Mouse (Mus musculus) hindbrain, embryonic 10.5 days (tissue): ENCODE measurements around the gene Por. TPM values are rescaled to one million over a fixed set of nuclear protein-coding genes. Genes with fewer than 3 reads are reported as not detected.

Experiments
- DNase-seq: peaks from one replicate; pipeline ENCODE4 v3.0.0-alpha.2; 2017; ENCODE audit warnings: low spot score
- H3K27ac ChIP-seq: fragments of 300-500 bp; sonication (generic); 2 replicates; pipeline ENCODE4 v1.5.1; 2016; ENCODE audit warnings: mild to moderate bottlenecking, moderate library complexity
- H3K27me3 ChIP-seq: fragments of 300-500 bp; sonication (generic); 2 replicates; pipeline ENCODE4 v1.6.1; 2016; ENCODE audit warnings: mild to moderate bottlenecking; ENCODE audit not compliant: poor library complexity, insufficient read depth, severe bottlenecking
- H3K36me3 ChIP-seq: fragments of 300-500 bp; sonication (generic); 2 replicates; pipeline ENCODE4 v1.6.1; 2016; ENCODE audit warnings: mild to moderate bottlenecking, moderate library complexity
- H3K4me1 ChIP-seq: fragments of 300-500 bp; sonication (generic); replicated peaks from 2 replicates; pipeline ENCODE4 v1.6.1; 2016; ENCODE audit warnings: mild to moderate bottlenecking
- H3K4me3 ChIP-seq: fragments of 300-500 bp; sonication (generic); 2 replicates; pipeline ENCODE4 v1.5.1; 2016; ENCODE audit warnings: mild to moderate bottlenecking, moderate library complexity
- H3K9me3 ChIP-seq: fragments of 300-500 bp; sonication (generic); 2 replicates; pipeline ENCODE4 v1.6.1; 2016; ENCODE audit warnings: mild to moderate bottlenecking, moderate library complexity
- WGBS: fragments of 180-500 bp; shearing (Covaris S2); methylation state at CpG from one replicate; pipeline ENCODE4 v1.1.7; 2016; 5-methylcytosine and 5-hydroxymethylcytosine counted together
- polyA plus RNA-seq: library from polyadenylated mRNA; unstranded; fragments of >200 nt; fragmentation: Nextera tagmentation; extraction: Ambion mirVana; gene quantifications from 2 replicates; pipeline ENCODE4 v1.2.1, GENCODE M21; 2016

The Por gene
- polyA plus RNA-seq, 1 experiment from 2014 or later, result 106 TPM

DNA sequence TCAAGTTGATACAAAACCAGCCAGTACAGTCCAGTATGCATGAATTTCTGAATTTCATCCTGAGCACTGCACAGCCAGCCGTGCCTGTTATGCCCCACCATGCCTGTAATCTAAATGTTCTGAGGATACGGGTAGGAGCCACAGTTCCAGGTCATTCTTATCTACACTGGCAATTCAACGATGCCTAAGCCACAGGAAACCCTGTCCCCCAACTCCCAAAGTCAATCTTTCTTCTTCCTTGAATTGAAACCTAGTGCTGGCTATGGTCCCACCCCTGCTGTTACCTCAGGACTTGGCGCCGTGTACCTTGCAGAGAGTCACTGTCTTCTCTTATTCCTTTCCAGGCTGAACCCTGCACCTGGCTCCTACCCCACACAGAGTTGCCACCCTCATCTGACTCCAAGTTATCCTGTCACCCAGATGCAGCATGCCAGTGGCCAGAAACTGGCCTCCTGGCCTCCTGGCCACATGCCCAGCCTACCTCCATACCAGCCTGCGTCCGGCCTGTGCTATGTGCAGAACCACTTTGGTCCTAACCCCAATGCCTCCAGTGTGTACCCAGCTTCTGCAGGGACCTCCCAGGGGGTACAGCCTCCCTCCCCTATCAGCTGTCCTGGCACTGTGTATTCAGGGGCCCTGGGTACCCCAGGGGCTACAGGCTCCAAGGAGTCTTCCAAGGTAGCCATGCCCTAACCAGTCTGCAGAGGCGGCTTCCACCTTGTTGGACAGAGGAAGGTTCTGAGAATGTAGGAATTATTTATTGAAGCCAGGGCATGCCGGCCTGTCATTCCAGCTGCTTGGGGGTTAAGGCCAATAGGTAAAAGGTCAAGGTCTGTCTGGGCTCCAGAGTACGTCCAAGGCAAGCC is 26.9 kb upstream of the Por start:
- Histone ChIP-seq H3K9me3 (no peaks in the 10 kb centered on the region), H3K4me3 (no peak overlapping the region), H3K4me1 (peaks cover 4% of the 10 kb centered on the region; the same call in 1 of the 2 replicates), H3K27ac (peak overlapping the region; percentile 18; the same call in 1 of the 2 replicates), H3K36me3 (peaks cover 55% of the 10 kb centered on the region), H3K27me3 (no peaks in the 10 kb centered on the region)
- DNase-seq, result no peak
- WGBS, result 85% methylated on average over 10 of the region's 10 CpGs

DNA sequence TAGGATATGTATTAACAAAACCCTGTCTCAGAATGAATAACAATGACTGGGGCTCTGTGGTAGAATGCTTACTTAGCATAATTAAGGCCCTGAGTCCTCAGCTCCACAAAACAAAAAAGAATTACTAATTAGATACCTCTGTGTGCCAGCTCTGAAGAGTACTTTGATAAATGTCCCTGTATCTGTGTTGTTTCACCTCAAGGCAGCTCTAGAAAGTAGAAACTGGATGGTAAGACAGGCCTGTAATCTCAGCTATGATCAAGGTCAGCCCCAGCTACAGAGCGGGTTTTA is 26.3 kb upstream of the Por start:
- WGBS, result 93% methylated on average over 1 of the region's 1 CpGs
- Histone ChIP-seq H3K9me3 (no peaks in the 10 kb centered on the region), H3K36me3 (peaks cover 49% of the 10 kb centered on the region), H3K27me3 (no peaks in the 10 kb centered on the region), H3K4me1 (peaks cover 4% of the 10 kb centered on the region; the same call in 1 of the 2 replicates), H3K27ac (no peak overlapping the region), H3K4me3 (no peak overlapping the region)
- DNase-seq, result no peak

DNA sequence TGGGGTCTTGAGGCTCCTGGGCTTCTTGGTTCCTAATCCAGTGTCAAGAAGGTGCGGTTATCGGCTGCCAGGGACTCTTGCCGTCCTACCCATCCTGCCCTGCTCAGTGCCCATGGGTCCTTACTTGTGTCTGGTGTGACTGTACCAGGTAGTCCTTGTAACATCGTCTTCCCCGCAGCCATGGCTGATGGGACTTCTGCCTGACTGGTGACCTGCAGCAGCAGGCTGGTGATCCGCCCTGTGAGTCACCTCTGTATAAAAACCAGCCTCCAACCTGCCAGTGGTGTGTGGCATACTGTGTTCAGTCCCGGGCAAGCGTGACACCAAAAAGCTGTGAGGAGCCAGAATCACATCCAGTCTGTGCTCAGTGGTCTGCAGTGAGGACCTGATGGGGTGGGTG is 26.0 kb upstream of the Por start:
- DNase-seq, result no peak
- WGBS, result 93% methylated on average over 8 of the region's 8 CpGs
- H3K36me3 ChIP-seq, result peaks cover 45% of the 10 kb centered on the region

DNA sequence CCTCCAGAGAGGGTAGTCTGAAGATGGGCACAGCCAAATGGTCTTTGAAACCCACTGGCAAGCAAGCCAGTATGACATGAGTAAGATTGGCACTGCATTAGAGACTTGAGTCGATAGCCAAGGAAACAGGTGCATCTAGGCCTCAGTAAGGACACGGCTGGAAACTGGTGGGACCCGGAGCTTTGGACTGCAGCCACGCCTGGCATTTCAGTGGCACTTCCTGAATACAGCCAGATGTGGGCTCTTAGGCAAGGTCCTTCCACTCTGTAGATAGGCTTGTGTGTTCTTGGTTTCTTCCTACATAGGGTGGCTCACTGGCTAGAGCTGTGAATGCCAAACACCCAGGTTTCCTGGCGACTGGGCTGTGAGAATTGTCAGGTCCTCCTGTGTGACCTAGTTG is 24.5 kb upstream of the Por start:
- Histone ChIP-seq H3K9me3 (no peaks in the 10 kb centered on the region), H3K4me1 (peaks cover 4% of the 10 kb centered on the region; the same call in 1 of the 2 replicates), H3K27me3 (no peaks in the 10 kb centered on the region), H3K27ac (peak overlapping the region; percentile 29; the same call in 1 of the 2 replicates), H3K36me3 (peaks cover 31% of the 10 kb centered on the region), H3K4me3 (no peak overlapping the region)
- 87% methylated on average over 5 of the region's 5 CpGs for WGBS
- no peak for DNase-seq

More for the DNA sequence above, 26.0 kb upstream of the Por start:
- Histone ChIP-seq H3K4me1 (peaks cover 4% of the 10 kb centered on the region; the same call in 1 of the 2 replicates), H3K4me3 (no peak overlapping the region), H3K27ac (no peak overlapping the region), H3K9me3 (no peaks in the 10 kb centered on the region), H3K27me3 (no peaks in the 10 kb centered on the region)

DNA sequence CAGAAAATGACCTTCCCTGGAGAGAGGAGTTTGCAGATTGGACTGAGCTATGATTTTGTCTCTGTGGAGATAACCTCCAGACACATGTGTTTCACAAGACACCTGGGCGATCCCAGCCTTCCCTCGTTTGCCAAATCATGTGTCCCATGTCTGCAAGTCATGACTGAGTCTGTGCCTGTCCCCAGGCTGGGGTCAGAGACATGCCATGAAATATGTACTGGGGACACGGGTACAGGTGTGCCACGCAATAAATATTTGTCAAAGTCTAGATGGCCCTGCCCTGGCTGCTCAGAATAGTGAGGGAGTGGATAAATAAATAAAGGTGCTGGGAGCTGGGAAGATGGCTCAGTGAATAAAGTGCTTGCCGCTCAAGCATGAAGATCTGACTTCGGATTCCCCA is 23.8 kb upstream of the Por start:
- H3K27ac ChIP-seq, result 0 out of 2 replicates have a peak overlapping the region, but pooled peaks have one; percentile 29

DNA sequence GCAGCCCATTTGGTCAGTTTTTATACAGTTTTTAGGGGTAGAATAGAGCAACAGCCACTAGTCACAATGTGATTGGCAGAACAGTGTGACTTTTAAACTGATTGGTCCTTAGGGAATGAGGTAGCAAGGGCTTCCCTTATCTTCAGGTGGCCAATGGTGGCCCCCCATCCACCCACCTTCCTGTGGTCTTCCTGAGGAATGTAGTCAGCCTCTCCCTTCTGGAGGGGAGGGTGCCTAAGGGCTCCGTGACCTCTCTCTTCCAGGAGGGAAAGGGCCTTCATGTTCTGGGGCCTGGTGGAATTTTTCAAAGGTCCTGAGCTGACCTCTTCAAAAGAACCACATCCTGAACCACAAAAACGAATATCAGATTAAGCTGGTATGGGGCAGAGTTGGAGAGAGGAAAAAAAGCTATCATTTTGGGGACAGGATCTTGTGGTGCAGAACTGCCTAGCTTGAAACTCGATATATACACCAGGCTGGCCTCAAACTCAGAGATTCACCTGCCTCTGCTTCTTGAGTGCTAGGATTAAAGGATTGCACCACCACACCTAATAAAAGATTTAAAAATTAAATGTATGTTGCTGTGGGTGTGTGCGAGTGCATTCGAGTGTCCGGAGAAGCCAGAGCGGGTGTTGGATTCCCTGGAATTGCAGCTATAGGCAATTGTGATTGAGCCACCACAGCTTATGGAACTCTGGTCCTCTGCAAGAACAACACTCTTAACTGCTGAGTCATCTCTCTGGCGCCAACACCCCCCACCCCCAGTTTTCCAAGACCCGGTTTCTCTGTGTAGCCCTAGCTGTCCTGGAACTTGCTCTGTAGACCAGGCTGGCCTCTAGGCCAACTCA is 21.1 kb upstream of the Por start:
- 79% methylated on average over 9 of the region's 9 CpGs for WGBS

More for the DNA sequence above, 23.8 kb upstream of the Por start:
- Histone ChIP-seq H3K9me3 (no peaks in the 10 kb centered on the region), H3K4me1 (peaks cover 4% of the 10 kb centered on the region; the same call in 1 of the 2 replicates), H3K27me3 (no peaks in the 10 kb centered on the region), H3K36me3 (peaks cover 24% of the 10 kb centered on the region), H3K4me3 (no peak overlapping the region)
- no peak for DNase-seq
- WGBS, result 88% methylated on average over 6 of the region's 6 CpGs

DNA sequence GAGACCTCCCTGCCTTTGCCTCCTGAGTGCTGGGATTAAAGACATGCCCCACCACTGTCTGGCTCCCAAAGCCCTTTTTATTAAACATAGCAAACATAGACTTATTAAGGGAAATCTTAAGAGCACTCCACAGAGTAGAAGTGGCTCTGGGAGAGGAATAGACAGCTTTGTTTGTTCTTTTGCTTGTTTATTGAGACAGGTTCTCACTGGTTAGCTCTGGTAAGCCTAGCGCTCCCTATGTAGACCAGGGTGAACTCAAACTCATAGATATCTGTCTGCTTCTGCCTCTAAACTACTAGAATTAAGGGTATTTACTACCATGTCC is 20.6 kb upstream of the Por start:
- no peak overlapping the region for H3K27ac ChIP-seq
- H3K4me3 ChIP-seq, result no peak overlapping the region
- 0 out of 2 replicates have a peak, but pooled peaks cover 6% of the 10 kb centered on the region for H3K4me1 ChIP-seq
- H3K36me3 ChIP-seq, result no peaks in the 10 kb centered on the region
- no peak for DNase-seq
- H3K27me3 ChIP-seq, result no peaks in the 10 kb centered on the region
- WGBS, result 98% methylated on average over 1 of the region's 1 CpGs
- no peaks in the 10 kb centered on the region for H3K9me3 ChIP-seq

More for the DNA sequence above, 21.1 kb upstream of the Por start:
- DNase-seq, result no peak
- Histone ChIP-seq H3K27ac (no peak overlapping the region), H3K4me3 (no peak overlapping the region), H3K4me1 (0 out of 2 replicates have a peak, but pooled peaks cover 6% of the 10 kb centered on the region), H3K36me3 (peaks cover 4% of the 10 kb centered on the region), H3K27me3 (no peaks in the 10 kb centered on the region), H3K9me3 (no peaks in the 10 kb centered on the region)

DNA sequence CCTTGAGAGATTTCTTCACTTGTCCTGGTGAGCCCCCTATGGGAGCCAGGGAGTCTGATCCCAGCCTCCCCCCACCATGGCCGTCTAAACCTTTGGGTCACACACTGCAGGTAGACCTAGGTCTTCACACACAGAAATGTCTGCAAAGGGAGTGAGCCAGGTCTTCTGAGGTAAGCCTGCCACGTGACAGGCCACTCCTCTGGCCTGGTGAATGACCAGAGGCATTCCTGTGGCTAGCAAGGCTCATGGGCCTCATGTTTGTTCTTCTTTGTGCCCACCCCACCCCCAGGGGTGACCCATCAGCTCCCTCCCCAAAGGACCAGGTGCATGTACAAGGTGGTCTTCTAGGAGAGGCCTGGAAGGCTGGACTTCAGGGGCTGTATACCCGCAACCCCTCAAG is 18.3 kb upstream of the Por start:
- no peaks in the 10 kb centered on the region for H3K36me3 ChIP-seq
- no peak for DNase-seq
- no peak overlapping the region for H3K27ac ChIP-seq
- no peaks in the 10 kb centered on the region for H3K27me3 ChIP-seq
- H3K4me1 ChIP-seq, result peaks cover 11% of the 10 kb centered on the region; the same call in 1 of the 2 replicates
- H3K4me3 ChIP-seq, result no peak overlapping the region
- H3K9me3 ChIP-seq, result no peaks in the 10 kb centered on the region
- WGBS, result 86% methylated on average over 3 of the region's 3 CpGs

DNA sequence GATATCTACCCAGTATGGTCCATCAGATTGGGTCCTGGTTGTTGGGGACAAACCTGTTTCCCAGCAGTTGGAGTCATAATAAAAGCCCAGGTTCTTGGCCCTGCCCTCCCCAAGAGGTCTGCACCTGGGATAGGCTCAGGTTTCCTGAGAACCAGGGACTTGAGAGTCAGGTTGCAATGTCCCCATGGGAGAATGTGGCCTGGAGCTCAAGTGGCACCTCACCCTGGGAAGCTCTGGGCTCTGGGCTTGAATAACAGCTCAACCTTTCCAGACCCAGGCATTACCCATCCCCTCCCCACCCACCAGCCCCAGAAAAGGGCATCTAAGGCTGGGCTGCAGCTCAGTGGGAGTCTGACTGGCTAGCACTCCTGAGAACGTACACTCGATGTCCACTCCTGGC is 16.6 kb upstream of the Por start:
- Histone ChIP-seq H3K27me3 (no peaks in the 10 kb centered on the region), H3K4me3 (no peak overlapping the region), H3K27ac (no peak overlapping the region), H3K36me3 (no peaks in the 10 kb centered on the region), H3K4me1 (peaks cover 16% of the 10 kb centered on the region; the same call in 1 of the 2 replicates), H3K9me3 (no peaks in the 10 kb centered on the region)
- 58% methylated on average over 2 of the region's 2 CpGs for WGBS
- no peak for DNase-seq

DNA sequence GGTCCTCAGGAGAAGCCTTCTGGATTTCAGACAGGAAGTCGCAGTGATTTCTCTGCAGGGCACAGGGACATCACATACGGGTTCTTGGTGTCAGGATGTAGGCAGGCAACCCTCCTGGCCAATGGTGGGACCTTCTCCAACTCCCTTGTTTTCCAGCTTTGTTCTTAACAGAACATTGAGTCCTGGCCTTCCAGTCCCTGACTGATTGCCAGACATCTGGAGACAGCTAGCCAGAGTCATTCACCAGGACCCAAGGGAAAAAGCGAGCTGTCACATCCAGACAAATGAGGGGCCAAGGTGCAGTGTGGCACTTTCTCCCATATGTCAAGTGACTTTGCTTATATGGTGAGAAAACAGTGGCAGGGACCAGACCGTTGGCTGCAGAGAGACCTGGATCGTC is 13.8 kb upstream of the Por start:
- 86% methylated on average over 5 of the region's 5 CpGs for WGBS
- Histone ChIP-seq H3K9me3 (no peaks in the 10 kb centered on the region), H3K4me3 (no peak overlapping the region), H3K36me3 (no peaks in the 10 kb centered on the region), H3K27me3 (no peaks in the 10 kb centered on the region), H3K27ac (no peak overlapping the region), H3K4me1 (peaks cover 16% of the 10 kb centered on the region; the same call in 1 of the 2 replicates)
- DNase-seq, result no peak

DNA sequence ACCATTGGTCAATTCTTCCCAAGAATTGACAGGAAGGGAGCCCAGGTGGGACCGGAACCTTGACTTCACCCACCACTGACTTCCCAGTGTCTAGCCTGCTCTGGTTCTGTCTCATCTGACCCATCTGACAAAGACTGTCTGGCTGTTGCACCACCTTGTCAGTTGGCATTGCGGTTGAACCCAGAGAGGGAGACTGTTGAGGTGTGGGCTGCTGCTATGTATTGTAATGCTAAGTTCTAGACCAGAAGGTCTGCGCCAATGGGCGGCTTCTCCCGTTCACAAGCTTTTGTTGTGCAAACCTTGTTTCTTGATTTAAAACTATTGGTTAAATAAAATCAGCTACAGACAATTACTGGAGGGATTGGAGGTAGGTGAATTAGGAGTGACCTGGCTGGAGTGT is 12.7 kb upstream of the Por start:
- no peak for DNase-seq
- Histone ChIP-seq H3K9me3 (no peaks in the 10 kb centered on the region), H3K27ac (no peak overlapping the region), H3K36me3 (no peaks in the 10 kb centered on the region), H3K27me3 (no peaks in the 10 kb centered on the region), H3K4me3 (no peak overlapping the region), H3K4me1 (peaks cover 16% of the 10 kb centered on the region; the same call in 1 of the 2 replicates)
- WGBS, result 78% methylated on average over 5 of the region's 5 CpGs

DNA sequence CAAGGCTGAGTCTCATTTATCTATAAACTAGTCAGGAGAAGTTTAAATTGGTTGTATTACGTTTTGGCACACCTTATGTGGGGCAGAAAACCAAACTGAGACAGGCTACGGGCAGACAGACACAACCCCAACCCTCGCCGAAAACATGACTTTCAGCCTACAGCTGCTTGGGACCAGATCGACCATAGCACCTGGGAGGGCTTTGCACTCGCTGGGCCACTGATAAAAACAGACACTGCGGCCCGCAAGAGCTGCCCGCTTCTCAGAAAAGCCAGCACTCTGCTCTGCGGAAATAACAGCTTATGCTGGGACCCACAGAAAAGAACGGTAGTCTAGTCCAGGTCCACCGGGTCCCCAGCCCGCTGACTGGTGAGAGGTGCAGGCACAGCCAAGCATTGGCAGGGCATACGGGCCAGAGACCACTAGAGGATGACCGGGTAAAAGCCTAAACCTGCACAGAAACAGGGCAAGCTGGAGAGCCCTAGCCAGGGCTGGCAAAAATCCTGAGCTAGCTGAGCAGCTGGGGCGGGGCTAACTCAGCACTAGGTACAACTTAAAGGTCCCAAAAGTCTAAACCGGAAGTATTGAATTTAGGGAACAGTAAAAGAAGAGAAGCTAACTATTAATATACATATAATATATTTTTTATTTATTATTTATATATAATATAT is 12.0 kb upstream of the Por start:
- no peak overlapping the region for H3K4me3 ChIP-seq
- 60% methylated on average over 17 of the region's 17 CpGs for WGBS
- H3K9me3 ChIP-seq, result no peaks in the 10 kb centered on the region
- no peaks in the 10 kb centered on the region for H3K36me3 ChIP-seq
- no peak for DNase-seq
- no peaks in the 10 kb centered on the region for H3K27me3 ChIP-seq
- H3K4me1 ChIP-seq, result peaks cover 13% of the 10 kb centered on the region; the same call in 1 of the 2 replicates
- no peak overlapping the region for H3K27ac ChIP-seq
